Mouse (Mus musculus) thymus, postnatal 25 days (tissue): ENCODE data around the gene Ctsz.

Experiments
- DNase-seq: peaks from one replicate; pipeline ENCODE4 v3.0.0; 2022

The Ctsz gene

GRCm38 (mm10) chr2:174438737-174439449 lies at the start of gene Ctsz:
Gene Ctsz, minus strand, starts transcription at chr2:174439039.
- peak; percentile 63 for DNase-seq

GRCm38 (mm10) chr2:174487005-174487404 lies 48.2 kb upstream of the Ctsz start:
- DNase-seq = no peak

- no peak for DNase-seq
Observed at GRCm38 (mm10) chr2:174478746-174479145, 39.9 kb upstream of the Ctsz start.

- no peak for DNase-seq
Observed at GRCm38 (mm10) chr2:174477543-174478319, 38.9 kb upstream of the Ctsz start.

- DNase-seq = peak; percentile 14
Observed at GRCm38 (mm10) chr2:174473550-174473927, 34.7 kb upstream of the Ctsz start.

GRCm38 (mm10) chr2:174472818-174473549 lies 34.1 kb upstream of the Ctsz start, which contains the start of gene Prelid3b:
Gene Prelid3b, minus strand, starts transcription at chr2:174473081.
- DNase-seq = peak; percentile 99

GRCm38 (mm10) chr2:174472407-174472806 lies 33.6 kb upstream of the Ctsz start:
- DNase-seq = no peak

- DNase-seq = no peak
Observed at GRCm38 (mm10) chr2:174470786-174471405, 32.1 kb upstream of the Ctsz start.

- no peak for DNase-seq
Observed at GRCm38 (mm10) chr2:174470333-174470732, 31.5 kb upstream of the Ctsz start.

- DNase-seq = peak; percentile 94
Observed at GRCm38 (mm10) chr2:174463789-174464523, 25.1 kb upstream of the Ctsz start, which contains the start of gene Atp5e. Gene Atp5e, minus strand, starts transcription at chr2:174464105.

- no peak for DNase-seq
Observed at GRCm38 (mm10) chr2:174463370-174463769, 24.5 kb upstream of the Ctsz start.

- DNase-seq = no peak
Observed at GRCm38 (mm10) chr2:174459365-174459764, 20.5 kb upstream of the Ctsz start.

GRCm38 (mm10) chr2:174453681-174454080 lies 14.8 kb upstream of the Ctsz start:
- no peak for DNase-seq

- DNase-seq = no peak
Observed at GRCm38 (mm10) chr2:174450353-174450752, 11.5 kb upstream of the Ctsz start, which contains the start of gene Tubb1. Gene Tubb1, plus strand, starts transcription at chr2:174450695.

GRCm38 (mm10) chr2:174448405-174448804 lies 9.6 kb upstream of the Ctsz start:
- DNase-seq = no peak

GRCm38 (mm10) chr2:174446905-174447304 lies 8.1 kb upstream of the Ctsz start:
- no peak for DNase-seq

- DNase-seq = no peak
Observed at GRCm38 (mm10) chr2:174446492-174446891, 7.7 kb upstream of the Ctsz start.

GRCm38 (mm10) chr2:174445018-174445417 lies 6.2 kb upstream of the Ctsz start:
- DNase-seq = no peak

- no peak for DNase-seq
Observed at GRCm38 (mm10) chr2:174444359-174444758, 5.5 kb upstream of the Ctsz start.

- no peak for DNase-seq
Observed at GRCm38 (mm10) chr2:174443046-174443445, 4.2 kb upstream of the Ctsz start.

- peak; percentile 22 for DNase-seq
Observed at GRCm38 (mm10) chr2:174442460-174442859, 3.6 kb upstream of the Ctsz start.

GRCm38 (mm10) chr2:174441898-174442297 lies 3.1 kb upstream of the Ctsz start:
- DNase-seq = no peak
